Mouse (Mus musculus) hindbrain, embryonic 14.5 days (tissue): ENCODE measurements around the gene Nudt14. TPM values are rescaled to one million over a fixed set of nuclear protein-coding genes. Genes with fewer than 3 reads are reported as not detected.

Source experiments
- ATAC-seq: fragments of 200-750 bp; cut with Nextera tagmentation; 2 replicates; pipeline ENCODE4 v1.8.0; 2017; ENCODE audit warnings: moderate number of reproducible peaks, mild to moderate bottlenecking, moderate TSS enrichment, moderate library complexity; ENCODE audit not compliant: low FRiP score
- DNase-seq: peaks from one replicate; pipeline ENCODE4 v3.0.0-alpha.2; 2015; ENCODE audit warnings: low spot score
- H3K27ac ChIP-seq: fragments of 300-500 bp; sonication (generic); 2 replicates; pipeline ENCODE4 v1.5.1; 2014; ENCODE audit warnings: mild to moderate bottlenecking, moderate library complexity
- H3K27me3 ChIP-seq: fragments of 300-500 bp; sonication (generic); 2 replicates; pipeline ENCODE4 v1.6.1; 2014; ENCODE audit warnings: mild to moderate bottlenecking, low read length, mixed read lengths; ENCODE audit not compliant: control insufficient read depth, insufficient read depth
- H3K36me3 ChIP-seq: fragments of 300-500 bp; sonication (generic); replicated peaks from 2 replicates; pipeline ENCODE4 v1.6.1; 2014; ENCODE audit not compliant: control insufficient read depth, insufficient read depth
- H3K4me1 ChIP-seq: fragments of 300-500 bp; sonication (generic); replicated peaks from 2 replicates; pipeline ENCODE4 v1.6.1; 2014; ENCODE audit warnings: antibody characterized with exemption, low read length, mixed read lengths; ENCODE audit not compliant: control insufficient read depth, insufficient read depth
- H3K4me2 ChIP-seq: fragments of 300-500 bp; sonication (generic); replicated peaks from 2 replicates; pipeline ENCODE4 v1.6.1; 2014; ENCODE audit warnings: mild to moderate bottlenecking, moderate library complexity
- H3K4me3 ChIP-seq: fragments of 300-500 bp; sonication (generic); replicated peaks from 2 replicates; pipeline ENCODE4 v1.5.1; 2014; ENCODE audit warnings: mild to moderate bottlenecking, low read length
- H3K9ac ChIP-seq: fragments of 300-500 bp; sonication (generic); 2 replicates; pipeline ENCODE4 v1.6.1; 2014
- H3K9me3 ChIP-seq: fragments of 300-500 bp; sonication (generic); 2 replicates; pipeline ENCODE4 v1.6.1; 2016; ENCODE audit warnings: low read length; ENCODE audit not compliant: control insufficient read depth
- WGBS: fragments of 180-500 bp; shearing (Covaris S2); extraction: QIAGEN DNeasy Blood & Tissue Kit; methylation state at CpG from one replicate; pipeline ENCODE4 v1.1.7; 2014; 5-methylcytosine and 5-hydroxymethylcytosine counted together
- polyA plus RNA-seq: library from polyadenylated mRNA; unstranded; fragments of >200 nt; fragmentation: Nextera tagmentation; extraction: Ambion mirVana; gene quantifications from 2 replicates; pipeline ENCODE4 v1.2.1, GENCODE M21; 2014

The Nudt14 gene
- polyA plus RNA-seq, 1 experiment from 2014 or later = 70.1 TPM

- Histone ChIP-seq H3K4me3 (no peak overlapping the region), H3K27me3 (no peaks in the 10 kb centered on the region), H3K4me1 (no peaks in the 10 kb centered on the region), H3K36me3 (peaks cover 96% of the 10 kb centered on the region), H3K4me2 (no peak overlapping the region), H3K9ac (no peak overlapping the region), H3K27ac (no peak overlapping the region), H3K9me3 (no peaks in the 10 kb centered on the region)
- ATAC-seq = no peak
- DNase-seq = no peak
- 92% methylated on average over 6 of the region's 6 CpGs for WGBS
Measured at GRCm38 (mm10) chr12:112969616-112970015, 27.7 kb upstream of the Nudt14 start.

DNA sequence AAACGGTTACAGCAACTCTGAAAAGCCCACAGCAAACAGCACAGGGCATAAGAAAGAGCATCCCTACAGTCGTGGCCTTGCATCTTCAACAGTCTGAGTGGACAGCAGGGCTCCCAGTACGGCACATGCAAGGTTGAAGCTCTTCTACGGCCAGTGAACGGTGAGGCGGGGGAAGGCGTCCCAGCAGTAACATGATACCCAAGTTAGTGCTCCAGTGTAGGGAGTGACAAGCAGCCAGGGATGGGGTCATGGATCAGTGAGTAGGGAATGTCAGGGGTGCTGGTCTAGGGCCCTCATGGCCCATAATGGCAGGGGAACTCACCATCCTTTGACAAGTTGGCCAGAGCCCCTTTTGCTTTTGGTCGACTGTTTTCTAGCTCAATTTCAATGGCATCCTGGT lies 27.0 kb upstream of the Nudt14 start:
- no peak overlapping the region for H3K27ac ChIP-seq
- no peak overlapping the region for H3K9ac ChIP-seq
- H3K36me3 ChIP-seq = peaks cover 99% of the 10 kb centered on the region
- no peaks in the 10 kb centered on the region for H3K4me1 ChIP-seq
- H3K9me3 ChIP-seq = no peaks in the 10 kb centered on the region
- DNase-seq = no peak
- H3K4me3 ChIP-seq = no peak overlapping the region
- H3K27me3 ChIP-seq = no peaks in the 10 kb centered on the region
- 71% methylated on average over 8 of the region's 8 CpGs for WGBS
- H3K4me2 ChIP-seq = no peak overlapping the region
- no peak for ATAC-seq

GRCm38 (mm10) chr12:112965783-112966182 lies 23.9 kb upstream of the Nudt14 start:
- H3K4me1 ChIP-seq = no peaks in the 10 kb centered on the region
- H3K9ac ChIP-seq = no peak overlapping the region
- H3K27me3 ChIP-seq = no peaks in the 10 kb centered on the region
- no peaks in the 10 kb centered on the region for H3K9me3 ChIP-seq
- no peak overlapping the region for H3K4me2 ChIP-seq
- no peak overlapping the region for H3K4me3 ChIP-seq
- H3K27ac ChIP-seq = no peak overlapping the region
- no peak for DNase-seq
- H3K36me3 ChIP-seq = peaks cover 99% of the 10 kb centered on the region
- no peak for ATAC-seq
- 90% methylated on average over 13 of the region's 13 CpGs for WGBS

DNA sequence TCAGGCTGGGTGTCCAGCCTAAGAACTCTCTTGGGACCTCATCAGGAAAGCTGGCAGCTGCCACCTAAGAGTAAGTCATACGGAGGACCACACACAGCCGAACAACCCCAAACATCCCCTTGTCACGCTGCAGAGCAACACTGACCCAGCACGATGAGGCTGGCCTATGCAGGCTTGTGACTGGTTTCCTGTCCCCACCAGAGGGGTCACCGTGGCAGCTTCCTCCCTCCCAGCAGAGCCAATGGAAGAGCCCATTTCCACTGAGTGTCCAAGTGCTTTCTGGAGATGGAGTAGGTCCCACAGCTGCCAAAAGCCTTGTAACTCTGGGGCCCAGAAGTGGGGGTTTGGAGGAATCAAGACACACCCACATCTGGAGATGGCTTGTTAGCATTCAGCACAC lies 19.9 kb upstream of the Nudt14 start:
- WGBS = 79% methylated on average over 5 of the region's 5 CpGs
- Histone ChIP-seq H3K36me3 (peaks cover 77% of the 10 kb centered on the region), H3K27me3 (no peaks in the 10 kb centered on the region), H3K4me3 (no peak overlapping the region), H3K4me1 (no peaks in the 10 kb centered on the region), H3K4me2 (no peak overlapping the region), H3K9me3 (no peaks in the 10 kb centered on the region), H3K27ac (peak overlapping the region; percentile 56; the same call in 1 of the 2 replicates), H3K9ac (no peak overlapping the region)
- no peak for DNase-seq
- ATAC-seq = no peak

DNA sequence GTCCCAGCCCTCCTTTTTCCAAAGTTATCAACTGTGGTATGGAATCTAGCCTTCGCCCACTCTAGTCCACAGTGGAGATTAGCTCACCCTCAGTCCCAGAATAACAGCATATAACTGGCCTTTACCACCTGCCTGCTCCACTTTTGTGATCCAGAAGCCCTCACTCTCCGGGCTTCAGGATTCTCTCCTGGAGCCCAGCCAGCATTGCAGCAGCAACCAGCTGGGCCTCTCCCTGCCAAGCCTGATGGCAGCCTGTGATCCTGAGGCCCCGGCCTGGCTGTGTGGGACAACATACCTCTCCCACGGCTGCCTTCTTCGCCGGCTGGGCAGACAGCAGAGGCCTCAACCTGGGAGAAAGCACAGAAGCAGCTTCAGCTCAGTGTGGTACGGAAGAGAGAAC lies 19.5 kb upstream of the Nudt14 start:
- Histone ChIP-seq H3K4me2 (no peak overlapping the region), H3K9ac (no peak overlapping the region), H3K36me3 (peaks cover 73% of the 10 kb centered on the region), H3K4me1 (no peaks in the 10 kb centered on the region), H3K9me3 (no peaks in the 10 kb centered on the region), H3K27me3 (no peaks in the 10 kb centered on the region), H3K27ac (peak overlapping the region; percentile 56; the same call in 1 of the 2 replicates), H3K4me3 (no peak overlapping the region)
- DNase-seq (no peak), ATAC-seq (no peak)
- 79% methylated on average over 7 of the region's 7 CpGs for WGBS

- H3K4me3 ChIP-seq = no peak overlapping the region
- WGBS = 85% methylated on average over 8 of the region's 8 CpGs
- DNase-seq (no peak), ATAC-seq (no peak)
- no peaks in the 10 kb centered on the region for H3K27me3 ChIP-seq
- peaks cover 53% of the 10 kb centered on the region for H3K36me3 ChIP-seq
- H3K4me1 ChIP-seq = no peaks in the 10 kb centered on the region
- H3K9ac ChIP-seq = no peak overlapping the region
- H3K27ac ChIP-seq = no peak overlapping the region
- H3K4me2 ChIP-seq = no peak overlapping the region
- no peaks in the 10 kb centered on the region for H3K9me3 ChIP-seq
Measured at GRCm38 (mm10) chr12:112959421-112959820, 17.5 kb upstream of the Nudt14 start.

DNA sequence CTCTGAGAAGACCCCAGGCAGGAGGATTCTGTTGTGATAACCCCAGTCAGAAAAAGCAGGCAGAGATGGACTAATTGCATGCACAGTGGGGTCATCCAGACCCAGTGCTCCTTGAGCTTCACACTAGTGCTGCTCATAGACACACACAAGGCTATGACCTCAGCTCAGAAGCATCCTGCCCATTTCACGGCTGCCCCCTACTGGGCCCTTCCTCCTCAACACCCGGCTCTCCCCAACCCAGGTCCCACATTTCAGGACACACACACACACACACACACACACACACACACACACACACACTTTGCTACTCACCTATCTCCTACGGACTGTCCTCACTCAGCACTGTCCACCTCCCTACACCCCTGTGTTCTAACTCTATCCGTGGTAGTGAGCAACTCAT lies 16.4 kb upstream of the Nudt14 start:
- no peaks in the 10 kb centered on the region for H3K4me1 ChIP-seq
- peaks cover 41% of the 10 kb centered on the region for H3K36me3 ChIP-seq
- no peak overlapping the region for H3K4me3 ChIP-seq
- no peak overlapping the region for H3K4me2 ChIP-seq
- 50% methylated on average over 4 of the region's 4 CpGs for WGBS
- H3K27ac ChIP-seq = no peak overlapping the region
- no peaks in the 10 kb centered on the region for H3K9me3 ChIP-seq
- no peak for DNase-seq
- H3K27me3 ChIP-seq = no peaks in the 10 kb centered on the region
- no peak for ATAC-seq
- no peak overlapping the region for H3K9ac ChIP-seq

- H3K27ac ChIP-seq = no peak overlapping the region
- DNase-seq = peak; percentile 72
- peaks cover 9% of the 10 kb centered on the region; the same call in 1 of the 2 replicates for H3K4me1 ChIP-seq
- peaks cover 16% of the 10 kb centered on the region for H3K36me3 ChIP-seq
- no peak overlapping the region for H3K4me3 ChIP-seq
- 35% methylated on average over 4 of the region's 4 CpGs for WGBS
- no peak overlapping the region for H3K4me2 ChIP-seq
- H3K9me3 ChIP-seq = no peaks in the 10 kb centered on the region
- peak; percentile 32; the same call in 1 of the 2 replicates for ATAC-seq
- H3K27me3 ChIP-seq = no peaks in the 10 kb centered on the region
- no peak overlapping the region for H3K9ac ChIP-seq
Measured at GRCm38 (mm10) chr12:112955800-112956199, 13.9 kb upstream of the Nudt14 start.

DNA sequence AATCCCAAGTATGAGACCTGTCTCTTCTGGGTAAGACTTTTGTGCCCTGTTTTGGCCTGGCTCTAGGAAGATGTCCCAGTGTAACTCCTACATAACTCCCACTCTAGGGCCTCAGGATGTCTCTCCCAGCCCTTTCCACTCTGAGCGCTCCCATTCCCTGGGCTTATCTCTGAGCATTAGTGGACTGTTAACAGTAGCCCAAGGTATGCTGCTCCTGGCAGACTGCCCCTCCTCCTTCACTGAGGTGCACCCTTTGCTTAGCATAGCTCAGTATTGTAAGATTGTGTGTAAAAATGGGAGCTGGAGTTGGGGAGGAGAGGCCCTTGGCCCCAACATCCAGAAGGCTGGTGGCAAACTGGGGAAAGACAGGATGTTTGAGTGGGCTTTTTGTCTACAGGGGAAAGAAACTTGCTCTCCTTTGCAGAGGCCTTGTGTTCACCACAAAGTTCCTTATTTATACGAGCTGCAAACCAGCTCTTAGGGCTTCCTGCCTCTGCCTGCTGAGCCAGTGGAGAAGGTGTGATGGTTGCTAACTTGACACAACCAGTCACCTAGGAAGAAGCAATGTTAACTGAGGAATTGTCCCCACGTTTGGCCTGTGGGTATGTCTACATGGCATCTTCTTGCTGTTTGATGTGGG lies 11.1 kb upstream of the Nudt14 start:
- no peak for ATAC-seq
- DNase-seq = no peak
- H3K4me3 ChIP-seq = no peak overlapping the region
- no peaks in the 10 kb centered on the region for H3K9me3 ChIP-seq
- H3K27ac ChIP-seq = no peak overlapping the region
- no peak overlapping the region for H3K9ac ChIP-seq
- H3K36me3 ChIP-seq = no peaks in the 10 kb centered on the region; the same call in 1 of the 2 replicates
- no peaks in the 10 kb centered on the region for H3K27me3 ChIP-seq
- 85% methylated on average over 3 of the region's 3 CpGs for WGBS
- no peak overlapping the region for H3K4me2 ChIP-seq
- peaks cover 22% of the 10 kb centered on the region for H3K4me1 ChIP-seq

- no peak for DNase-seq
- H3K27ac ChIP-seq = peak overlapping the region; percentile 22; the same call in 1 of the 2 replicates
Measured at GRCm38 (mm10) chr12:112952433-112952832, 10.5 kb upstream of the Nudt14 start.

More at GRCm38 (mm10) chr12:112952433-112952832, 10.5 kb upstream of the Nudt14 start:
- Histone ChIP-seq H3K9ac (no peak overlapping the region), H3K4me2 (no peak overlapping the region), H3K36me3 (no peaks in the 10 kb centered on the region), H3K4me3 (no peak overlapping the region), H3K9me3 (no peaks in the 10 kb centered on the region), H3K27me3 (no peaks in the 10 kb centered on the region), H3K4me1 (peaks cover 22% of the 10 kb centered on the region)
- 71% methylated on average over 8 of the region's 8 CpGs for WGBS
- ATAC-seq = no peak
